Mouse (Mus musculus): ENCODE data around the gene Gm20767. TPM values are rescaled to one million over a fixed set of nuclear protein-coding genes. Genes with fewer than 3 reads are reported as not detected.
"Not testable (repeated sequence)": the region's sequence is repeated elsewhere in the genome, so short reads cannot be mapped to it uniquely, and the experiment has no call there.

The Gm20767 gene
- polyA plus RNA-seq, 1 experiment from 2014 or later, result not detected

DNA sequence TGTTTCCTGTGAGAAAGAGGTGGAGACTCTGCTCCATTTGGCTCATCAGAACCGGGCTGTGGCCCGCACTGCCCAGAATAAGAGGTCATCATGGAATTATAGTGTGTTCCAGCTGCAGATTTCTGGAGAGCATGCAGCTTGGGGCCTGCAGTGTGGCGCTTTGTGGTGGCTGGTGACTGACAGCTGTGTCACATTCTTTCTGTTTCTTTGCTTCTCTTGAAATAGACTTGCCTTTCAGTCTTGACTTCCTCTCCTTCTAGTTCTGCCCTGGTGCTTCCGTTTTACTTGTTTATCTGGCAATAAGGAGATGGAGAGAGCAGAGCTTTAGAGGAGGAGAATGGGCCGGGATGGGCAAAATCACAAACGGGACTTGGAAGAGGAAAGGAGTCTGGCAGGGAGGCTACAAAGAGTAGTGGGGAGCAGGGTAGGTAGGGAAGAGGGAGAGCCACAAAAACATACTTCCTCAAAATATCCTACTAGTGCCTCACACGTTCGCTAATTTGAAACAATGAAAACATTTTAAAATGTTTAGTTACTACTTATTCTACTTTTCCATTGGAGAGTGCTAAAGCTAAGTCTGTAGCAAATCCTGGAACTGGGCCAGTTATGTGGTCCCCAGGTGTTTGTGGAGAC is 56.3 kb downstream of the Gm20767 start:
- H3K9me3 ChIP-seq (replicated peaks); H3K27me3 ChIP-seq (replicated peaks); ATAC-seq (ENCODE audit: low FRiP score); H3K4me2 ChIP-seq; H3K4me1 ChIP-seq; H3K9ac ChIP-seq (replicated peaks); H3K4me3 ChIP-seq (replicated peaks); H3K27ac ChIP-seq (replicated peaks); H3K36me3 ChIP-seq: not testable (repeated sequence)
- WGBS, result 88% methylated on average over 7 of the region's 8 CpGs

Other genes with a start within 250 kb of the Gm20767 start
- gene Tcstv1, start 245.5 kb upstream of the Gm20767 start, polyA plus RNA-seq (2015; fragmentation: Nextera tagmentation; extraction: Ambion mirVana), result not detected in 2 replicates
- not detected in 2 replicates for gene Gm21761, start 211.0 kb upstream of the Gm20767 start, polyA plus RNA-seq (2015; fragmentation: Nextera tagmentation; extraction: Ambion mirVana)
- not detected in 2 replicates for gene B020031M17Rik, start 189.4 kb upstream of the Gm20767 start, polyA plus RNA-seq (2015; fragmentation: Nextera tagmentation; extraction: Ambion mirVana)
- not detected in 2 replicates for gene Gm36079, start 113.2 kb upstream of the Gm20767 start, polyA plus RNA-seq (2015; fragmentation: Nextera tagmentation; extraction: Ambion mirVana)
- not detected in 2 replicates for gene Gm21188, start 88.1 kb upstream of the Gm20767 start, polyA plus RNA-seq (2015; fragmentation: Nextera tagmentation; extraction: Ambion mirVana)
- gene Gm21818, start 32.2 kb downstream of the Gm20767 start, polyA plus RNA-seq (2015; fragmentation: Nextera tagmentation; extraction: Ambion mirVana), result not detected in 2 replicates
- not detected in 2 replicates for gene Gm21762, start 75.7 kb downstream of the Gm20767 start, polyA plus RNA-seq (2015; fragmentation: Nextera tagmentation; extraction: Ambion mirVana)
- gene Gm21731, start 98.9 kb downstream of the Gm20767 start, polyA plus RNA-seq (2015; fragmentation: Nextera tagmentation; extraction: Ambion mirVana), result not detected in 2 replicates
- gene AF067061, start 122.9 kb downstream of the Gm20767 start, polyA plus RNA-seq (2015; fragmentation: Nextera tagmentation; extraction: Ambion mirVana), result not detected in 2 replicates
- 0.18 and 2.3 TPM in 2 replicates for gene BC147527, start 160.1 kb downstream of the Gm20767 start, polyA plus RNA-seq (2015; fragmentation: Nextera tagmentation; extraction: Ambion mirVana)
- not detected in 2 replicates for gene Tcstv3, start 176.6 kb downstream of the Gm20767 start, polyA plus RNA-seq (2015; fragmentation: Nextera tagmentation; extraction: Ambion mirVana)

Data from neural tube, embryonic 15.5 days (tissue).